Mouse (Mus musculus): ENCODE results near the gene Kdm2b. TPM values are rescaled to one million over a fixed set of nuclear protein-coding genes. Genes with fewer than 3 reads are reported as not detected.

Gene Kdm2b
- total RNA-seq, 2 experiments from 2014 or later = 140 to 144 TPM

GRCm38 (mm10) chr5:123013599-123014315 lies 24.1 kb upstream of the Kdm2b start:
- peak; percentile 76 for DNase-seq
- intact Hi-C loops (cut with DNase I) = no loop called here

- intact Hi-C loops (cut with DNase I) = no loop called here
- no peak for DNase-seq
These were observed 22.1 kb upstream of the Kdm2b start for GRCm38 (mm10) chr5:123011705-123012104.

- intact Hi-C loops (cut with DNase I) = no loop called here
These were observed 21.2 kb upstream of the Kdm2b start for GRCm38 (mm10) chr5:123010806-123011205.

GRCm38 (mm10) chr5:123009873-123010272 lies 20.2 kb upstream of the Kdm2b start:
- peak; percentile 75 for DNase-seq

More at GRCm38 (mm10) chr5:123010806-123011205, 21.2 kb upstream of the Kdm2b start:
- DNase-seq = no peak

GRCm38 (mm10) chr5:123008877-123009493 lies 19.4 kb upstream of the Kdm2b start:
- DNase-seq = no peak
- intact Hi-C loops (cut with DNase I) = no loop called here

More at GRCm38 (mm10) chr5:123009873-123010272, 20.2 kb upstream of the Kdm2b start:
- intact Hi-C loops (cut with DNase I) = no loop called here

- intact Hi-C loops (cut with DNase I) = no loop called here
- DNase-seq = peak; percentile 80
These were observed 16.3 kb upstream of the Kdm2b start for GRCm38 (mm10) chr5:123005716-123006592.

- intact Hi-C loops (cut with DNase I) = no loop called here
These were observed 11.3 kb upstream of the Kdm2b start for GRCm38 (mm10) chr5:123000901-123001300.

GRCm38 (mm10) chr5:122997205-122998204 lies 7.9 kb upstream of the Kdm2b start:
- intact Hi-C loops (cut with DNase I) = no loop called here
- DNase-seq = no peak

More at GRCm38 (mm10) chr5:123000901-123001300, 11.3 kb upstream of the Kdm2b start:
- no peak for DNase-seq

- no peak for DNase-seq
- intact Hi-C loops (cut with DNase I) = no loop called here
These were observed 5.3 kb upstream of the Kdm2b start for GRCm38 (mm10) chr5:122994910-122995309.

GRCm38 (mm10) chr5:122994303-122994846 lies 4.8 kb upstream of the Kdm2b start:
- intact Hi-C loops (cut with DNase I) = no loop called here
- DNase-seq = peak; percentile 88

- DNase-seq = no peak
- intact Hi-C loops (cut with DNase I) = no loop called here
These were observed 4.2 kb upstream of the Kdm2b start for GRCm38 (mm10) chr5:122993811-122994210.

GRCm38 (mm10) chr5:122991350-122992004 lies 1.9 kb upstream of the Kdm2b start:
- intact Hi-C loops (cut with DNase I) = no loop called here
- no peak for DNase-seq

GRCm38 (mm10) chr5:122990411-122991160 lies 963 bp upstream of the Kdm2b start:
- DNase-seq = no peak
- intact Hi-C loops (cut with DNase I) = no loop called here

GRCm38 (mm10) chr5:122989001-122989525 lies 560 bp downstream of the Kdm2b start:
- intact Hi-C loops (cut with DNase I) = no loop called here

GRCm38 (mm10) chr5:122988021-122988751 lies 1.4 kb downstream of the Kdm2b start:
- DNase-seq = peak; percentile 39
- intact Hi-C loops (cut with DNase I) = no loop called here

More at GRCm38 (mm10) chr5:122989001-122989525, 560 bp downstream of the Kdm2b start:
- DNase-seq = peak; percentile 86

GRCm38 (mm10) chr5:122987211-122988020 lies 2.2 kb downstream of the Kdm2b start:
- intact Hi-C loops (cut with DNase I) = no loop called here
- DNase-seq = peak; percentile 37

GRCm38 (mm10) chr5:122986091-122986493 lies 3.5 kb downstream of the Kdm2b start:
- intact Hi-C loops (cut with DNase I) = no loop called here
- no peak for DNase-seq
